Mouse (Mus musculus) 416B (cell line): ENCODE data around the gene Slc17a1.

Experiments
- DNase-seq: peaks from one replicate; pipeline ENCODE4 v3.0.0; 2011; ENCODE audit warnings: low read depth

Gene Slc17a1

DNA sequence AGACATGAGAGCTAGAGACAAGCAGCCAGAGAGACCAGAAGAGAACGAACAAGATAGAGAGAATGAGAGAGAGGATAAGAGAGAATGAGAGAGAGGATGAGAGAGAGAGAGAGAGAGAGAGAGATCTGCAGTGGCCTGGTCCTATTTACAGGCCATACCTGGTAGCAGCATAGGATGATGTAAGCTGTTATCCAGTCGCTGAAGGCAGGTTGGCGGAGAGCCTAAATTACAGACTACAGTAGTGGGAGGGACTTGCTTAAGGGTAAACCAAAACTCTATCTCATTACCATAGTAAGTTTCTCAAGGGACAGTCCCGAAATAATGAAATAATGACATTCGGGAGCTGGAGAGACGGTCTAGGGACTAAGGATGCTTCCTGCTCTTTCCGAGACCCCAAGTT lies at the start of gene Slc17a1:
TSS of gene Slc17a1 (plus strand) at position 346 of the 400 bp plus-strand sequence.
- no peak for DNase-seq

DNA sequence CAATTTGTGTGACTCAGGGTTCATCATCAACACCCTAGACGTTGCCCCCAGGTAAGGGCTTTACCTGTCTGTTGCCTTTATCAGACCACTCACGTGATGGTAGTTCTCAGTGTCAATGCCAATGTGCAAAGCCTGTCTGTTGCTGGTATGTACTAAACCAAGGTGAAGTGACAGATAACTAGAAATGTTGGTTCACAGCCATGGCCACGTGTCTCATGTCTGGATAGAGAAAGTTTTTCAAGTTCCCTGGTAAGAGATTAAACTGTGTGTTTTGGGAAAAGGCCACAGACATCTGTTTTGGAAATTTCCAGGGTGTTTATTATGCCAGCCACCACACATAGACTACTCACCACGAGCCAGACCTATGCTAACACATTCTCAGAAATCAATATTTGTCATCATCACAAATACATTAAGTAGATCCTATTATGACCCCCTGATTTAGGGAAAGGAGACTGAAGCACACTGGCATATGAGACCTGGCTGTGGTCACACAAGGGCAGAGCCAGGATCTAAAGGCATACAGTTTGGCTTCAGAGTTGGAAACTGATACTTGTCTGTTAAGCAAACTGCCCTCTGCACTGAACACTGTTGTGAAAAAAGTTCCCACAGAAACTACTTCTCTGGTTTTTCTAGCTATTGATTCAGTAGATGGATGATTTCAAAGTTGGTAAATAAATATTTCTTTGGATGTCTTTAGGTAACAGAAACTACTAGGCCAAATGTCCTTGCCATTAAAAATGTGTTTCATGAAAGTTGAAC lies 47.2 kb upstream of the Slc17a1 start:
- no peak for DNase-seq

DNA sequence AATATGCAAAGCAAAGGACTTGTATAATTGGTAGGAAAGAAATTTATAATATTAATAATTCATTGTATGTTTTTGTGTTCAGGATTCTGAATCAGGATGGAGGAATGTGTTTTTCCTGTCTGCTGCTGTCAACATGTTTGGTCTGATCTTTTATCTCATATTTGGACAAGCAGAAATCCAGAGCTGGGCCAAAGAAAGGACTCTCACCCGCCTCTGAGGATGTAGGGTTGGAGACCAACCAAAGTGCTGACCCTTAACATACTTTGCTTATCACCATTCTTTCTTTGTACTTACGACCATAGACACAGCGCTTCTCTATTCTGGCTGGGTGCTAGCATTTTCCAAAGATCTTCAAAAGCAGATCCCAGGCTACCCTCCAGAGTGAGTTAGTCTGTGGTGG lies 45.3 kb upstream of the Slc17a1 start:
- DNase-seq = no peak

DNA sequence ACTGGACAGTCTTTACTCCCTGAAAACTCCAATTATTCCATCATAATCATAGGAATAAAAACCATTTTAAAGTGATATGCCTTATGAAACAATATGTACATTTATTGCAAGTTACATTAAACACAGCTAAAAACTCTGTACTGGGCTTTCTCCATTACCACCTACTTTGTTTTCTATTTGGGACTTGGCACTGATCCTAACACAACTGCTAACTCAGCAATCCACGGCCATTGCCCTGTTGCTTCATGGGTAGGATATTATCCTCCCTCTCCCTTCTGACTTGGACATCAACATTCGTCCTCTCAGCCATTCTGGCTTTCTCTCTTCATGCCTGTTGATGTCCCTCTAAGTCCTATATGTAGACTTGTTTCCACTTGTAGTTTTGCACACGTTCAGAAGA lies 40.9 kb upstream of the Slc17a1 start:
- no peak for DNase-seq

DNA sequence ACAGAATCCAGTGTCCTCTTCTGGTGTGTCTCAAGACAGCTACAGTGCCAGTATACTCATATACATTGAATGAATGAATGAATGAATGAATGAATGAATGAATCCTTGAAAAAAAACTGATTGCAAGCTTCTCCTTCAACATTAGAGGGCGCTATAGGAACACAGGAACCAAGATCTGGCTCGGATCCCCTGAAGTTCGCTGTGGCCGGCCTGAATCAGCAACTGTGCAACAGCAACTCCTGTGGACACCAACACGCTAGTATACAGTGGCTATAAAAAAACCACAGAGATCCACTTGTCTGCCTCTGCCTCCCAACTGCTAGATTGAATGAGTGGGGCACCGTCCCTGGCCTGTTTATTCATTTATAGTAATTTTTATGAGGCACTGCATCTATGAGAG lies 34.5 kb upstream of the Slc17a1 start:
- DNase-seq = peak; percentile 80

DNA sequence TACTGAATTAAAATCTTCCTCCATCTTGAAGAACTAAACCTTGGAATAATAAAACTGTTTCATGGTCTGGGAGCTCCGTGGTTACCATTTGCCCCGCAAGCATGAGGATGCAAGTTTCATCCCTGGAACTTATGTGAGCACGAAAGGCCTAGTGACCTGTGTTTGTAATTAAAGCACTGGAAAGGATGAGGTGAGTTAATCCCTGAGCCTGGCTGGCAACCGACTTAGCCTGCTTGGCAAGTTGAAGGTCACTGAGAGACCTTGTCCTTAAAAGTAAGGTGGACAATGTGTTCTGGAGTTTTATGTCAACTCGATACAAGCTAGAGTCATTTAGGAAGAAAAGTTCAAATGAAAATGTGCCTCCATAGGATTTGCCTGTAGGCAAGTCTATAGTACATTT lies 32.7 kb upstream of the Slc17a1 start:
- DNase-seq = no peak

DNA sequence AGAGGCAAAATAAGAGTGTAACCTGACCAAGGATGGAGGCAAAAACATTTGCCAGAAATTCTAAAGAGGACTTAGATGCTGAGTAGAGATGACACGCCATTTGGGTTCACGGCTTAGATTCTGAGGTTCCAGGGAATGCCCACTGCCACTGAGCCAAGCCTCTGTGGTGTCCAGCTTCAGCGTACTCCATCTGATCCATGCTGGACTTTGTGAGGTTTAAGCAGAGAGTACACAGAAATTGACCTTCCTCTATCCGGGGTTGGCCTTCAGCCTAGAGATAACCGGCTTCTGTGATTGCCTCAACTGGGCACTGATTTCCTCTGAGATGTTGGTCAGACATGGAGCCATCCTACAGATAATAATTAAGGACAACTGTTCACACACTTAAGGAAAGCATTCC lies 30.9 kb upstream of the Slc17a1 start:
- no peak for DNase-seq

DNA sequence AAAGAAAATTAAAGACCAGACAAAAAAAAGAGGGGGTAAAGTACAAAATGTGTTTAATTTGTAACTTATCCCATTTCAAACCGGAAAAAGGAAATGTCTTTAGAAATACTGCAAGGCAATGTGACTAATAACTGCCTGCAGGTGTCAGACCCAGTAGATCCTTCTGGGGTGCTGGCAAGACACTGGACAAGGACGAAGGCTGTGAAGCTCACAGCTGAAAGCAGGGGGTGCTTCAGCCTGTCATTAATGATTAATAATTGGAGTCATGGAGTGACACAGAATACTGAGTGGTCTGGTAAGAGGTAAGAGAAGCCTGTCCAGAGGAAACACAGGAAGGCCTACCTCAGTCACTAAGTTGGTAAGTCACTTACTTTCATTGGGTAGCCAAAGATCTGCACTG lies 28.2 kb upstream of the Slc17a1 start, which contains the start of gene Slc17a3:
TSS of gene Slc17a3 (plus strand) at position 127 of the 400 bp plus-strand sequence.
- DNase-seq = no peak

DNA sequence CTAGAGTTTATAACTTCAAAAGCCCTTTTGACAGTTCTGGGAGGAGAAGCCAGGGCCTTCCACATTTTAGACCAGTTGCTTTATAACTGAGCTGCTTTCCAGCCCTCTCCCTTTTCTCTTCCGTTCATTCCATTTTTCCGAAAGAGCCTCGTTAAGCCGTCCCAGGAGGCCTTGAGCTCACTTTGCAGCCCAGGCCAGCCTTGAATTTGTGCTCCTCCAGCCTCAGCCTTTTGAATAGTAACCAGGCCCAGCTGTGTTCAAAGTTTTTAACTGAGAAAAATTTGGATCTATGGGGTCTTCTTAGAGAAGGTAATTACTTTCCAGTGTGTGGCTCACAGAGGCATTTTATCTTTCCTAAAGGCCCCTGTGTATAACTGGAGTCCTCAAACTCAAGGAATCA lies 21.7 kb upstream of the Slc17a1 start:
- DNase-seq = no peak

DNA sequence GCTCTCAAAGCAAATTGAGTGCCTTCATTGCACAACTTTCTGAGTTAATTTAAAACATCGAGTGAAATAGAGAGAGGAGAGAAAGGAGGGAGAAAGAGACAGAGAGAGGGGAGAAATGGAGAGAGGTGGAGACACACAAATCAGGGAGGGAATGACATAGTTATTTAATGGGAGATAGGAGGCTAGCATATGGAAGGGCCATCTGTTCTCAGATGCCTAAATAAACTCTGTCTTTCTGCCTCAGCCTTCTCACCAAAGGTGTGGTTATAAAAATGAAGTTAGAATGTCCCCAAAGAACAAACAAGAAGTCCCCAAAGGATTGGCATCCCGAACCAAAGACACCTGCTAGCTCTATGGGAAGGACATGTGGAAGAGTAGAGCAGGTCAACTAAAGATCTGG lies 18.3 kb upstream of the Slc17a1 start:
- no peak for DNase-seq

DNA sequence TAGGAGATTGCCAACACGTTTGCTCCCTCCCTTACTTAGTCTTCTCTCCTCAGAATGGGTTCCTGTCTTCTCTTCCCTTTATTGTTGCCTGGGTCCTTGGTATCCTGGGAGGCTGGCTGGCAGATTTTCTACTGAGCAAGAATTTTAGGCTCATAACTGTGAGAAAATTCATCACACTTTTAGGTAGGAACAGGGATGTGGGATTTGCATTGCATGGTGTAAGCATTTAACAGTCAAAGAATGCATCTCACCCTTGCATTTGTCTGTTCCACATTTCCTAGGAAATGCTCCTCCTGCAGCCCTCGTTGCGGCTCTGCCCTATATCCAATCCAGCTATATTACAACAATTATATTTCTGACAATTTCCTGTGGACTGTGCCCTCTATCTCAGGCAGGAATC lies 11.1 kb upstream of the Slc17a1 start:
- DNase-seq = no peak

DNA sequence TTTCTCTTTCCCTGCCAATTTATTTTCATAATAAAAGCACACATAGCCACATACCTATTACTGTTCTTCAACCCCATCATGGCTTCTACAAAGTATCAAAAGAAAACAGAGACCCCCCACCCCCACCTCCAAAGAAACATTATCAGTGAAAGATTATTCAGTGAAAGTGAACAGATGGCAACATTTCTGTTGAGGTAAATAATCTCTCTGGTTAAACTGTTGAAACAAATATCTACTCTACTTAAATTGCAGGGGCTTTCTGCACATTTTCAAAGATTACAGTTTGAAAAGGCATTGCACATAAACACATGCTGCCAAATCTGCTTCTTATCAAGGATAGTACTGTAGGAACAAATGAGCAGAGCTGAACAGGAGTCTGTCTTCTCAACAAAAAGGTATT lies 5.7 kb upstream of the Slc17a1 start:
- DNase-seq = no peak

DNA sequence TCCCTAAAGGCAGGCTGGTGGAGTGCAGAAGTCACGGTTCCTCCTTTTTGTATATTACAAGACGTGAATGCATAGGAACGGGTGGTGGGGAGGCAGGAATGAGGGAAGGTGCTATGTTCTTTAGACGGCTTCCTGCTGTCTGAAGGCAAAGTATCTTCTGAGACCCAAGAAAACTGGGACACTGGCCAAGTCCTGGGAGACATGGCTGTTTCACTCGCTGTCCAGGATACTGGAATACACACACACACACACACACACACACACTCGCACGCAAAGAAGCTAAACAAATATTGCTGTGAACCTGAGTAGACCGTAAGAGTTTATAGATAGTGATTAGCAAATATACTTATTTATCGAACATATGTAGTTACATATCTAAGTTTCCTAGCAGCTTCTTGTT lies 2.8 kb upstream of the Slc17a1 start:
- DNase-seq = no peak

DNA sequence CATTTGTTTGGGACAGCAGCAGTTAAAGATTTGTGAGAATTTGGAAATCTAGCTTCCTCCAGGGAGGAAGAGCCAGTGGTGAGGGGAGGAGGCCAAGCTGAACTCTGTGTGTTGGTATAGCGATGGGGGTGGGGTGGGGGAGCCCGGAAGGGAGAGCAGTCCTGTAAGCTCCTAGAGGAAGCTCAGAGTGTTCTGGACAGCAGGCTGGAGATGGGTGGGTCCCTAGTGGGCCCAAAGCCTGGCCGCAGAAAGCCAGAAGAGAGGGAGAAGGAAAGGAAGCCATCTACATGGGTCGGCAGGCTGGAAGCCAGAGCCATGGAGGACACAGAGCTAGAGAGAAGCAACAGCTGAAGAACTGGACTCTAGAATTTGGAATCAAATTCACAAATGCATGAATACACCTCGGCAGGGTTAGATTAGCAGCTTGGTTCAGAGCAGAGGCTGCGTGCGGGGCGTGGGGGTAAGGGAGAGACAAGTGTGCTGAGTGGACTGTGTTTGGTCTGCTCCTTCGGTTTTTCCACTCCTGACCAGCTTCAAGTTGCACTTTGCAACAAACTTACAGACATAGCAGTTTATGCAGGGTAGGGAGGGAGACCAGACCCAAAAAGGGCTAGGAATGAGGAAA lies 1.4 kb upstream of the Slc17a1 start:
- no peak for DNase-seq

DNA sequence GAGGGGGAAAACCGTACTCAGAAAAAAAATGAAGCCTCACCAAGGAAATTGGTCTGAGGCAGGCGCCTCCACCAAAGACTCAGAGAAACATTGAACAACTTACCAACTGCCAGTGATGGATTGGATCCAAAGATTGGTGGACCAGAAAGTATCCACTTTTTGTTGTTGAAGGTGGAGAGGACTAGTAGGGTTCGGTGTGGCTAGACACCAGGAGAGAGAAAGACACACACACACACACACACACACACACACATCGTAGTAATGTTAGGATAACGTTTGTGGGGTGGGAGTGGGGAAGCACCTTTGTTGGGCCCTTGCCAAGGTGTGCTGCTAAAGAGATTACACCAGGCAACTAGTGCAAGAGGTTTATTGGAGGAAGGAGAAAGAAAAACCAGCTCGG lies 550 bp upstream of the Slc17a1 start:
- no peak for DNase-seq

DNA sequence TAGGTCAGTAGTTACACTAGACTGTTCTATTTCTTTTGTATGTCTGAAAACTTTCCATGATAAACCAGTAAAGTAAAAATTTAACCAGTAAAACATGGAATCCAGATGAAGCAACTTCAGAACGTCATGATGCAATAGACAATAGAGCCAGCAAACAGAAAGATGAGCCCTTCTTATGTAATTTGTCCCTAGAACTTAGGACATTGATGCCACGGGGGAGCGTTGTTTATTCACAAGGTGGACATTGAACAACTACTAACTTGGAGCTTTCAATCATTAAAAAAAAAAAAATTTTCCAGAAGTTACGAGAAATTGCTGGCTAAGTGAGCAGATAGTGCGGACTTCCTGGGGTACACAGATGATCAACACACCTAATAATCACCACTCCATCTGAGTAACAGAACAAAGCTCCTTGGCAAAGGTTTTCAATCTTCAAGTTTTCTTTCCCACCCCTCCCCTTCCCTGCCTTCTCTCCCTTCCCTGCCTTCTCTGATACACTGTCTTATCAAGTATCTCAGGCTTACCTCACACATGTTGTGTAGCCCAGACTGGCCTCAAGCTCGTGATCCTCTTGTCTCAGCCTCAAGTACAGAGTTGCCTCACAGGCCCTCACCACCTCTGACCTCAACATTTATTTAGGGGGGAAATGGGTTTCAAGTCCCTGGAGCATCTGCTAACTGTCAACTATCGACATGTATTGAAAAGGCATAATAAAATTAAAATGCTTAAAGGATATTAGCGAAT lies 1.4 kb downstream of the Slc17a1 start:
- DNase-seq = peak; percentile 21

DNA sequence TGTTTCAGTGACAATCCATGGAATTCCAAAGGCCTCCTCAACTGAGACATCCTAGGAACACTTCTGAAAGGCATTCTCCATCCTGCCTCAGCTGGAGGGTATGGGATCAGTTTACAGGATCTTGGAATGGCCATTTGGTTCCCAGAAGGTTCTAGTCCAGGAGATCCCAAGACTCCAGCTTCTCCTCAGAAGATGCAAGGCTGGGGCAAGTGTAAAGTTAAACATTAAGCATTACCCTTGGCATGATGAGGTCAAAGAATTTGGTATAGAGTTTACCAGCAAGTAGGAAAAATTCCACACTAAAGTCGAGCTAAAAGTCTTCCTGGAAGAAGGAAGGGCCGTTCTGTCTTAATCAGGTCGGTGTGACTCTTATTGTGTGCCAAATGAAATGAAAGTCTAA lies 2.4 kb downstream of the Slc17a1 start:
- DNase-seq = no peak

DNA sequence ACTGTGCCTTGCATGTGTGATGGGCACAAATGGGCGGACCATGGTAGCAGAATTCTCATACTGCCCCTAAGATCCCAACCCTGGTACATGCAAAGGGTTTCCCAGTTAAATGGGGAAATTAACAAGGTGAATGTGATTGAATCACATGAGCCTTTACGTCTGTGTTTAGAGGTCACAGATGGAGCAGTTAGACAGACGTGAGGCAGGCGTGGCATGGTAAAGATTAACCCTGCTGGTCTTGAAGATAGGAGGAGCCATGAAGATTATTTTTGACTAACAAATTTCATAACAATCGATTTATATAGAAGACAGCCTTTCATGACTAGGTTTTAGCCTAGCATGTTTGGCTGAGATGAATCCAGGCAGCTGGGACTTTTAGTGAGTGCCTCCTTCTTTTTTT lies 5.6 kb downstream of the Slc17a1 start:
- no peak for DNase-seq

DNA sequence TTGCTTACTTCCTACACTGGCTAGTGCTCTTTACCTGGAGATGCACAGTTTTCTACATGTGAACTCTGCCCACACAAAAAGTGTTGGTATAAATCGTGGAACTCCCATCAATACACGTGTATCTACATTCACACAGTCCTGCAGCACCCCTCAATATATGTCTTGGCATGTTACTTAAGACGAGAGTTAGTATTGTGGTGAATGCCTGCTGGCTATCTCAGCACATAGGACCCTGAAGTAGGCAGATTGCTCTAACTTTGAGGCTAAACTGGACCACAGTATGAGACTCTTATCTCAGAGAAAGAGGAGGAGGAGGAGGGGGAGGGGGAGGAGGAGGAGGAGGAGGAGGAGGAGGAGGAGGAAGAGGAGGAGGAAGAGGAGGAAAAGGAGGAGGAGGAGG lies 11.6 kb downstream of the Slc17a1 start:
- DNase-seq = no peak

DNA sequence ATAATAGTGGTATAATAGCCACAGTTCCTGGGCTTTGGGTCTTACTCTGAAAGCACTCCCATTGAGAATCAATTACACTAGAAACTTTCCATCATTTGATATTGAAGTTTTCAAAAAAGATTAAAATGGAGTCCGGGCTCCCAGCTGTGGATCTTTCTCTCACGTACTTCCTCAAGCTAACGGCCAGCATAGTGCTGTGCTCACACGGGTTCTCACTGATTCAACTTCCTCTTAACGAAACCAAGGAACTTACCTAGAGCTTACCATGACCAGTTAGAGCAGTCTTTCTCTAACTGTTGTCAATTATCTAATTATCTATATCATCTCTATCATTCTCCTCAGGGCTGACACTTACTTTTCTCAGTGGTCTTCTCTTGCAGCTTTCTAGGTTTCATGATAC lies 12.1 kb downstream of the Slc17a1 start:
- DNase-seq = peak; percentile 72

DNA sequence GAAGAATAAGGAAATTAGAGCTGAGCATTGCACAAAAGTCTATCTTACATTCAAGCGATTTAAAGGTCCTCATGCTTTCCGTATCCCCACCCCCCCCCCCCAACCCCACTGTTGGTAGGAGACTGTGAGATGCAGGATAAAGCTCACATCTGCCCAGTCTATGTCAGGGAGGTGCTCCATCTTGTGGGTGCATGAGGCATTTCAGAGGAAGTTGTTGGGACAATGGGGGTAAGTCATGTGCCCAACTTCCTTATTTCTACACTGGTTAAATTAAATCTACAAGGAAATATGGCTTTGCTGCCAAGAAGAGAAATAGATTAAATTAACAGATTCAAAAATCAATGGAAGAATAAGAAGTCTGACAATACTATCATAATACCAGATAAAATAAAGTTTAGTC lies 18.0 kb downstream of the Slc17a1 start:
- DNase-seq = peak; percentile 88

DNA sequence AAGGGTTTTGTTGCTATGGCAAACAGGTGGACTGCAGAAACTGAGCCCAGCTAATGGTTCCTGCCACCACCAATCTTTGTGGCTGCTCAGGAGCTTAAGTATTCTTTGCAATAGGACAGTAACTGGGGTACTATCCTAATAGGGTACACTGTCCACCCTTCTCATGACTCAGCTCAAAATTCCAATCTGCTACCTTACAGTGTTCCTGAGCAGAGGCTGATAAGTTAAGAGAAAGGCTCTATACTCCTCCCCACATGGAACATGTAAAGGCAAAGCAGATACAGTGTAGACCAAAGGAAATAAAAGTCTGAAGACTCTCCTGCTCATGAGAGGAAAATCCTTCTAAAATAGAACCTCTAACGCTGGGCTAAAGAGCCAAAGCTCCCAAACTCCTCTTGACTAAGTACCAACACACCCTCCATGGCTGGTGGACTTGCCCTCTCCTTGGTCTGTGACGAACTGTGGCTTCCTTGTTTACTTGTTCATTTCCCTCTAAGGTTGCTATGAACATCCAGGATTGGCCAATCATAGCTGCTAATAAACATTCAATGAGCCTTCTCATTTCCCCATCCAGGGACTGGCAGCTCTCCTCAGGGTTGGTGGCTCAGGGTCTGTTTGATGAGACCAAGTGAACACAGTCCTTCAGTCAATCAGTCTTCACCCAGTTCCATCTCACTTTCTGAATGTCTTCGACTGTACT lies 19.6 kb downstream of the Slc17a1 start:
- DNase-seq = no peak
